Comparison of ENCODE assay signal across 10 mouse cellular contexts in the genomic region with DNA sequence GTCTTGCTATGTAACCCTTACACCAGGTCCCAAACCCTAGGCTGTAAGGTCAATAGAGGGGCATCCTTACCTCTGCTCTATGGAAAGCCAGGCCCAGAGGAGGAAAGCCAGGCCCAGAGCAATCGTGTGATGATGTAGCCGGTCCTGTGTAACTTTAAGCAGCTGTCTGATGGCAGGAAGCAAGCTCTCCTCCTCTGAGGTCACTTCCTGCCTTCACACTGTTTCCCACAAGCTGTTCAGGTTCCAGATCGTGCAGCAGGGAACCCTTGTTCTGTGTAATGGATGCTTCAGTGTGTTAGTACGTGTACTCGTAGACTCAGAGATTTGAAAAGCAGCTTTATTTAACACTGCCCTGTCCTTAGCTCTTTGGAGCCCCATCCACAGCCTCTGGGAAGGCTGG. TPM values are rescaled to one million over a fixed set of nuclear protein-coding genes. Genes with fewer than 3 reads are reported as not detected.
DNase-seq lines count a peak whose midpoint lies in the region; ATAC-seq and TF ChIP-seq lines count a peak whose summit lies in the region.
"Had no signal": no experiment of that assay in that cellular context is flagged by ENCODE, and none has a peak within 500 bp of the region (broad histone marks: within the 10 kb centered on the region; RNA-seq: fewer than 3 reads in every experiment).

No protein-coding gene starts in this region.

- H3K4me2 ChIP-seq in kidney, postnatal 0 days (ENCODE audit: low read length): peak overlapping the region; percentile 28; the same call in 1 of the 2 replicates
- H3K4me2 ChIP-seq: neural tube, embryonic 12.5 days had no signal

- no peaks in the 10 kb centered on the region for H3K27me3 ChIP-seq in kidney, postnatal 0 days (ENCODE audit: insufficient read depth, low read length)
- no peaks in the 10 kb centered on the region for H3K27me3 ChIP-seq in small intestine, adult 2 months (ENCODE audit: control insufficient read depth, insufficient read depth, low read length)
- H3K27me3 ChIP-seq: neural tube, embryonic 12.5 days had no signal

- H3K4me3 ChIP-seq in embryonic fibroblast, embryonic 13.5 days (ENCODE audit: insufficient read depth, low read length): no peak overlapping the region
- H3K4me3 ChIP-seq in kidney, postnatal 0 days (replicated peaks; ENCODE audit: low read depth, low read length): no peak overlapping the region
- H3K4me3 ChIP-seq in small intestine, adult 2 months (ENCODE audit: low read depth, low read length): no peak overlapping the region
- H3K4me3 ChIP-seq: neural tube, embryonic 12.5 days had no signal

- H3K4me1 ChIP-seq in embryonic fibroblast, embryonic 13.5 days (ENCODE audit: control insufficient read depth, insufficient read depth, low read length): peaks cover 8% of the 10 kb centered on the region
- peaks cover 12% of the 10 kb centered on the region; the same call in 1 of the 2 replicates for H3K4me1 ChIP-seq in kidney, postnatal 0 days (replicated peaks; ENCODE audit: insufficient read depth, low read length)
- peaks cover 12% of the 10 kb centered on the region for H3K4me1 ChIP-seq in small intestine, adult 2 months (ENCODE audit: control insufficient read depth, insufficient read depth, insufficient read length, low read length)
- H3K4me1 ChIP-seq: neural tube, embryonic 12.5 days had no signal

- TF ChIP-seq CTCF in embryonic fibroblast, embryonic 13.5 days (IDR thresholded peaks at IDR 0.05; ENCODE audit: borderline replicate concordance, insufficient read depth, low read length): no peak
- TF ChIP-seq CTCF in kidney, postnatal 0 days (IDR thresholded peaks at IDR 0.05; ENCODE audit: low read depth): no peak
- TF ChIP-seq CTCF in small intestine, adult 2 months (IDR thresholded peaks at IDR 0.05; ENCODE audit: extremely low read depth, insufficient read length, insufficient replicate concordance, low read depth, low read length): no peak

- WGBS in kidney, postnatal 0 days: 56% methylated on average over 5 of the region's 5 CpGs
- WGBS in small intestine, adult 2 months: 28% methylated on average over 5 of the region's 5 CpGs

- no peaks in the 10 kb centered on the region for H3K9me3 ChIP-seq in kidney, postnatal 0 days (replicated peaks; ENCODE audit: low read length)
- H3K9me3 ChIP-seq: neural tube, embryonic 12.5 days had no signal

- H3K36me3 ChIP-seq in kidney, postnatal 0 days (ENCODE audit: insufficient read depth, low read length): peaks cover 40% of the 10 kb centered on the region; the same call in 1 of the 2 replicates
- no peaks in the 10 kb centered on the region for H3K36me3 ChIP-seq in small intestine, adult 2 months (ENCODE audit: control insufficient read depth, insufficient read depth, low read length)
- H3K36me3 ChIP-seq: neural tube, embryonic 12.5 days had no signal

- no peak for TF ChIP-seq POLR2A in embryonic fibroblast, embryonic 13.5 days (IDR thresholded peaks at IDR 0.05; ENCODE audit: low read depth, low read length)
- no peak for TF ChIP-seq POLR2A in small intestine, adult 2 months (IDR thresholded peaks at IDR 0.05; ENCODE audit: low read depth, low read length)

- peak; percentile 25 for DNase-seq in kidney, adult 18-20 months
- DNase-seq in kidney, postnatal 10 days: no peak
- DNase-seq in kidney, postnatal 0 days (ENCODE audit: low spot score): peak; percentile 36
- no peak for DNase-seq in adrenal gland, adult 18-20 months (ENCODE audit: low spot score in 2 of 2)
- DNase-seq in cerebellum, adult 9-10 months: no peak
- DNase-seq: cerebellum, adult 18-20 months had no signal

- ATAC-seq in kidney, postnatal 0 days (replicated peaks; ENCODE audit: low FRiP score, low read depth): no peak
- no peak for ATAC-seq in cerebellum, adult (ENCODE audit: insufficient number of reproducible peaks, low FRiP score, low TSS enrichment)

- H3K27ac ChIP-seq in embryonic fibroblast, embryonic 13.5 days (ENCODE audit: insufficient read depth, low read length): peak overlapping the region; percentile 60
- peak overlapping the region; percentile 85 for H3K27ac ChIP-seq in kidney, postnatal 0 days
- H3K27ac ChIP-seq in small intestine, adult 2 months (ENCODE audit: insufficient read depth, low read depth, low read length): peak overlapping the region; percentile 39
- H3K27ac ChIP-seq: neural tube, embryonic 12.5 days had no signal

- no peak overlapping the region for H3K9ac ChIP-seq in kidney, postnatal 0 days (ENCODE audit: low read depth, low read length)
- H3K9ac ChIP-seq: neural tube, embryonic 12.5 days had no signal

RNA-seq across cellular contexts. Expression of a gene that starts 55.1 kb away (rescaled TPM):
- polyA plus RNA-seq in embryonic fibroblast, embryonic 13.5 days (2011; ENCODE audit: insufficient read length, low read depth, missing spikeins): 47.4 and 48.6 TPM in 2 replicates
- polyA plus RNA-seq in kidney, postnatal 0 days (2015; fragmentation: Nextera tagmentation; extraction: Ambion mirVana): 70.4 and 72.1 TPM in 2 replicates
- polyA plus RNA-seq in small intestine, adult 2 months (2012; rRNA removed): 19.9 and 27.0 TPM in 2 replicates
- total RNA-seq in adrenal gland, adult 18-20 months (2021): 10 to 100 TPM; 64.6 to 80.0 TPM

Comparison
In these comparisons a context has a peak if more than half of its experiments do, and no peak if none do; other contexts are left out.
1. DNase-seq: peak in kidney, adult 18-20 months (single experiment) and kidney, postnatal 0 days (single experiment); none in kidney, postnatal 10 days (single experiment), adrenal gland, adult 18-20 months (0 of 2) and cerebellum, adult 9-10 months (single experiment).
2. Peak in every context shown above with its lines, with median percentiles within 50 percentile points of each other: H3K27ac ChIP-seq.